Mouse (Mus musculus) embryonic fibroblast, embryonic 13.5 days (primary cell): Measurements from ENCODE around the gene Hyls1.

Experiments used
- CTCF ChIP-seq: IDR thresholded peaks from 2 replicates; pipeline ENCODE4 v1.5.1; 2011; ENCODE audit warnings: mild to moderate bottlenecking, control low read depth, low read length, moderate library complexity, borderline replicate concordance; ENCODE audit not compliant: insufficient read depth
- POLR2A ChIP-seq: IDR thresholded peaks from 2 replicates; pipeline ENCODE4 v1.6.1; 2011; ENCODE audit warnings: low read depth, mild to moderate bottlenecking, control low read depth, low read length, moderate library complexity

GRCm38 (mm10) chr9:35513900-35514299, 56.3 kb downstream of the Hyls1 start:
- TF ChIP-seq POLR2A (no peak), CTCF (no peak)
